Mouse (Mus musculus): ENCODE results near the gene Ybx2. TPM values are rescaled to one million over a fixed set of nuclear protein-coding genes. Genes with fewer than 3 reads are reported as not detected.
"Not testable (repeated sequence)": the region's sequence is repeated elsewhere in the genome, so short reads cannot be mapped to it uniquely, and the experiment has no call there.

The Ybx2 gene
- polyA plus RNA-seq, 1 experiment from 2014 or later: 6.3 TPM

DNA sequence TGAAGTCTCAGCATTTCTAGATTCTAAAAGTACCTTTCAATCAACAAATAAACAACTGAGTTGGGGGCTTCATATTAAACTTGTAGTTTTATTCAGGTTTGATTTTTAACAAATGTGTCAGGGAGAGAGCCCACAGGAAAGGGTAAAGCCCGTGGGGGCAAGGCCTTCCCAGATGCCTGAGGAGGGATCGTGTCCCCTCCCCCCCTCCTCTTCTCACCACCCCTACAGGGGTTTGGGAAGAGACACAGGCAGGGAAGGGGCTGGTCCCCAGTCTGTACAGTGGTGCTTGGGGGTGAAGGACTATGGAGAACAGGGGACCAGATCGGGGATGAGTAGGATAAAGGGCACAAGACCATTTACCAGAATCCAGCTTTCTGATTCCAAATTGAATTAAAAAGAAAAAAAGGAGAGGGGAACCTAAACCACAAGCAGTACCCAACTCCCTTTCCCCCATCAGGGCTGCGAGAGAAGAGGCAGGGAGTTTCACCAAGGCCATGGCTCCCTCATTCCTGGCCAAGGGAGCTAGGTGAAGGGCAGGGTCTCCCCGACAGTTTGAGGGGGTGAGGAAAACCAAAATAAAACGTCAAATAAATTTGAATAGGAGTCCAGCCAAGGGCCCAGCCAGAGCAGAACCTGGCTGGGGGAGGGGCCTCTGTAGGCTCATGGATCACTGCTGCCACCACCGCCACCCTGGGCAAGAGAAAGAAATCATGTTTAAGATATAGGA is 18.8 kb upstream of the Ybx2 start:
- H3K27me3 ChIP-seq; ATAC-seq (replicated peaks; ENCODE audit: low FRiP score); H3K9me3 ChIP-seq (replicated peaks); H3K27ac ChIP-seq; H3K4me2 ChIP-seq; H3K9ac ChIP-seq; H3K4me3 ChIP-seq (replicated peaks): not testable (repeated sequence)
- WGBS: 52% methylated on average over 7 of the region's 7 CpGs
- H3K4me1 ChIP-seq: peaks cover 58% of the 10 kb centered on the region
- peaks cover 64% of the 10 kb centered on the region for H3K36me3 ChIP-seq

DNA sequence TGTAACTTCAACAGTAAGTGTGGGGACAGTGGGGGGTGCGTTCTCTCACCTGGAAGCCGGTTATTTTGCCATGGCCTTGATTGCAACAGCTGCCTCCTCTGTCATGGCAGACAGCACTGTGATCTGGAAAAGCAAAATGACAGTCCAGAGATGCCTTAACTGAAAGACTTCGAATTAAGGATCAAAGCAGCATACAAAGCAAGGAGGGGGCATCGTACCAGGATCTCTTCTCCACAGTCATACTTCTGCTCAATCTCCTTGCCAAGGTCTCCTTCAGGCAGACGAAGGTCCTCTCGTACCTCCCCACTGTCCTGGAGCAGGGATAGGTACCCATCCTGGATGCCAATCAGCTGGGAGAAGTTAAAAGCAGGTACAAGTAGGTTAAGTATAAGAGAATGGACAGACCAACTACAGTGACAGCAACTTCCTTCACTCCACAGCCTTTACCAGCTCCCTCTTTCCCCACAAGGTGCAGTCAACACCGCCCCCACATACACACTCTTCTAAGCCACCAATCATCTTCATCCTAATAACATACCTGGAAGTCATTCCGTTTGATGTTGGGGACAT is 18.1 kb upstream of the Ybx2 start:
- Histone ChIP-seq H3K27ac (no peak overlapping the region), H3K9me3 (replicated peaks) (no peaks in the 10 kb centered on the region), H3K36me3 (peaks cover 57% of the 10 kb centered on the region), H3K9ac (no peak overlapping the region), H3K4me1 (peaks cover 62% of the 10 kb centered on the region), H3K4me3 (replicated peaks) (no peak overlapping the region), H3K27me3 (no peaks in the 10 kb centered on the region), H3K4me2 (no peak overlapping the region)
- no peak for ATAC-seq (replicated peaks; ENCODE audit: low FRiP score)
- 88% methylated on average over 8 of the region's 8 CpGs for WGBS

DNA sequence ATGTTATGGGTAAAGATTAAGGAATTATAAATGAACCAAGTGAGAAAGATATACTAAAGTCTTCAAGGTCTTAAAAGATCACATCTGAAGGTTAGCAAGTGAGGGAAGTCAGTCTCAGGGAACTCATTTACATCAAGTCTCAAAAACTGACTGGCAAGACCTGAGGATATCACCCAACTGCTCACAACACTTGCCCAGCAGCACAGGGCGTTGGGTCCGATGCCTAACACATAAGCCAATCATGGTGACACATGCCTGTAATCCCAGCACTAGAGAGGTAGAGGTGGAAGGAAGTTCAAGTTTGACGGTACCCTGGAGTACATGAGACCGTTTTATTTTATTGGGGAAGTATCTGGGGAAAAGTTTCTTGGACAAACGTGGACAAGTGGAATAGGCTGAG is 17.5 kb upstream of the Ybx2 start:
- no peak overlapping the region for H3K4me3 ChIP-seq (replicated peaks)
- no peak overlapping the region for H3K4me2 ChIP-seq
- 82% methylated on average over 5 of the region's 5 CpGs for WGBS
- no peaks in the 10 kb centered on the region for H3K9me3 ChIP-seq (replicated peaks)
- no peak overlapping the region for H3K9ac ChIP-seq
- no peak overlapping the region for H3K27ac ChIP-seq
- ATAC-seq (replicated peaks; ENCODE audit: low FRiP score): no peak
- H3K4me1 ChIP-seq: peaks cover 60% of the 10 kb centered on the region
- no peaks in the 10 kb centered on the region for H3K27me3 ChIP-seq
- peaks cover 51% of the 10 kb centered on the region for H3K36me3 ChIP-seq

DNA sequence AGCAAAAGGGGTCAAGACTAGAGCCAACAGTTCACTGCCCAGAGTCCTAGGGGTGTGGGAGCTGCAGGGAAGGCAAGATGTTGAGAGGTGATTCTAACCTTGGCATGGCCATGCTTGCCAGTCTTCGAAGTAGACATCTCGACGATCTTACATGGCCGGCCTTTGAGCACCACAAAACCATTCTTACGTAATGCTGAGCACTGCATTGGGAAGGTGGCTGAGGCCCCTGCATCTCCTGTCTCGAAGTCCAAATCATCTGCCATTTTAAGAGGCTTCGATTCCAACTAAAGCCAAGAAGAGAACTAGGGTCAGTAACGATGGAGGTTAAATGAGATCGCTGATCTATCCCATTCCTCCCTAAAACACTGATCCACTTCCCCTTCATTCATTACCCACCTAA is 16.5 kb upstream of the Ybx2 start:
- Histone ChIP-seq H3K4me2 (peak overlapping the region; percentile 89), H3K4me1 (peaks cover 54% of the 10 kb centered on the region), H3K27me3 (no peaks in the 10 kb centered on the region), H3K27ac (peak overlapping the region; percentile 100), H3K36me3 (peaks cover 46% of the 10 kb centered on the region), H3K4me3 (replicated peaks) (peak overlapping the region; percentile 76), H3K9me3 (replicated peaks) (no peaks in the 10 kb centered on the region), H3K9ac (peak overlapping the region; percentile 96; the same call in 1 of the 2 replicates)
- WGBS: 82% methylated on average over 9 of the region's 9 CpGs
- no peak for ATAC-seq (replicated peaks; ENCODE audit: low FRiP score)

DNA sequence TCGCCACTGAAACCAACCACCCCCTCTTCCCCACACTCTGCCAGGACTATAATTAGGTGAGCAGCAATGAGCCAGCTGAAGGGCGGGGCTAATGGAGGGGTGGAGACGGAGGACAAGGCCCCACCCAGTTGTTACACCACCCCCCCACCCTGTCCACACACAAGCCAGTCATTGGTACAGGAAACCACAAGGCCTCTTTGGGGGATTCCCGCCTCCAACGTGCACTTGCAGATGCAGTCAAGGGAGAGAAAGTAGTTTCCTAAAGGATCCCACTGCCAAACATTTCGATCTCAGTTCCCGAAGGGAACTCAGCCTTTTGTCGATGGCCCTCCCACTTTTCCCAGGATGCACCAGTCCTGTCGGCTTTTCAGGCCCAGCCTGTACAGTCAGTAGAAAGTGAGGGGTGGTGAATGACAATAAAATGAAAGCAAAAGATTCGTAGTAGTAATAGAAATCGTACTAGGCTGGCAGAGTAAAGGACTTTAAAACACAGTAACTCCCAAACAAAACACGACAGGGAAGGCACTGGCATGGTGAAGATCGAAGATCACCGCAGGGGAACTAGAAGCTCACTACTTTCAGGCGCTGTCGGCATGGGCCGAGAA is 15.8 kb upstream of the Ybx2 start:
- H3K36me3 ChIP-seq: peaks cover 44% of the 10 kb centered on the region
- 0 out of 2 replicates have a peak, but pooled peaks have one; percentile 3 for ATAC-seq (replicated peaks; ENCODE audit: low FRiP score)
- under 1% methylated on average over 17 of the region's 17 CpGs for WGBS
- H3K27me3 ChIP-seq: no peaks in the 10 kb centered on the region
- H3K4me1 ChIP-seq: peaks cover 49% of the 10 kb centered on the region
- peak overlapping the region; percentile 76 for H3K4me3 ChIP-seq (replicated peaks)
- peak overlapping the region; percentile 100 for H3K27ac ChIP-seq
- peak overlapping the region; percentile 89 for H3K4me2 ChIP-seq
- H3K9me3 ChIP-seq (replicated peaks): no peaks in the 10 kb centered on the region
- H3K9ac ChIP-seq: peak overlapping the region; percentile 96

DNA sequence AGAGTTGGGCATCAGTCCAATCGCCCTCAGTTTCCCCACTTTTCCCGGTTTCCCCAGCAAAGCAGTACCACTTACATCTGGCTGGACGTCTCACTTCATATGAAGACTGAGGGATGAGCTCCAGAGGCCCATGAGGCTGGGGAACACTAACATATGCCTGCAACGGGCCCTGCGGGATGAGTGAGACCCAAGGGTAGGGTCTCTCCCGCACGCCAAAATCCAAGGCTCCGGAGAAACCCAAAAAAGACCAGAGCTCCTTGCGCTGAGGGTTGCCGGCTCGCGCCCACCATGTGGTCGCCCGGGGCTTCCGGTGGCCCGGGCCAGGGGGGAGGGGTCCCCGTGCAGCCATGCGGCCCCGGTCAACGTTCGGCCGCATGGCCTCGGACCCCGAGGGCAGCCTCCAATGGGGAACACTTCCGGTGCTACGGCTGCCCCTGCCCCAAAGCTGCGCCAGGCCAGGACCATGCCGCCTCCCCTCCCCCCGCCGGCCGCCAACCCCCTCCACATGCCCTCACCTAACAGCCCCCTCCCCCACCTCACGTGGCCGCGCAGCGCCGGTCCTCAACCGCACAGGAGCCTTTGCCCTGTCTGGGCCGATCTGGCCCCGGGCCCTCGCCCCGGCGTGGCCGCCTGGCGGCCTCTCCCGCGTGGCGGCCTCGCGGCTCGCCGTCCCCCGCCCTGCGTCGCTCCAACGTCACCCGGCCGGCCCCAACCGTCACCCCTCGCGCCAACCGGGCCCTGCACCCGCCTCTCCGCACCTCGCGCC is 15.1 kb upstream of the Ybx2 start:
- Histone ChIP-seq H3K4me1 (peaks cover 42% of the 10 kb centered on the region), H3K4me3 (replicated peaks) (peak overlapping the region; percentile 76), H3K27ac (peak overlapping the region; percentile 100), H3K9me3 (replicated peaks) (no peaks in the 10 kb centered on the region), H3K9ac (peak overlapping the region; percentile 96), H3K4me2 (peak overlapping the region; percentile 89), H3K27me3 (no peaks in the 10 kb centered on the region), H3K36me3 (peaks cover 37% of the 10 kb centered on the region)
- WGBS: under 1% methylated on average over 64 of the region's 65 CpGs
- peak; percentile 9 for ATAC-seq (replicated peaks; ENCODE audit: low FRiP score)

DNA sequence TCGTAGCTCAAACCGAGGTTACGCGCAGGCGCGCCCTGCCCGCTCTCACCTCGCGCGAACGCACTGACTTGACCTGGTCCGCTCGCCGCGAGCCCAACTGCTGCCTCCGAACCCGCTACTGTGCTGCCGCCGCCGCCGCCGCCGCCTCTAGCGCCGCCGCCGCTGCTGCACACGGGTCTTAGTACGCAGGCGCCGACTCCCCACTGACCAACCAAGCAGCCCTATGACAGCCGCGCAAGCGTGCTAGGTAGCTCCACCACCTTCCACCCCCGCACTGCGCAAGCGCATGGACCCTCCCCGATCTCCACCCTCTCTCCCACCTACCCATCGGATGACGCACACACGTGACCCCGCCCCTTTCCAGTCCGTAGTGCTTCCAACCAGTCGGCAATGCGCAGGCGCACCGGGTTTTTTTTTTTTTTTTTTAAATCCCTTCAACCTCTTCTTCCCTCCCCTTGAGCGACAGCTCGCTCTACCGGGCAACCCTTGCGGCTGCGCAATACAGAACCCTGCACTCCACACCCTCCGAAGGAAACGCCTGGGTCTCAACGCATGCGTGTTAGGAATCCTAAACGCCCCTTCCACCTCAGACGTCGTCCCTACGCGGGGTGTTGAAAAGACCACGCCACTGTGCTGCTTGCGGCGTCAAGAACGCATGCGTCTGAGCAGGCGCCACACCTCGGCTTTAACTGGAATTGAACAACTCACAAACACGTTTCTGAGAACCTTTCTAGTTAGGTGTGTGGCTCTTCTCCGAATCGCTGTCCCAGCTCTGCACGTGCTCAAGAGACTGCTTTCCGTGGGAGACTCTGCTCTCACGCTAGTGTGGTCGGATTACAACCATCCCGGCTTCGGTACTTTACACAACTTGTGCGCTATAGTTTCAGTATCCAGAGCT is 14.2 kb upstream of the Ybx2 start, which contains the start of gene Eif5a:
Eif5a (minus strand) TSS at position 845 of the 898 bp plus-strand sequence.
- Histone ChIP-seq H3K4me3 (replicated peaks) (peak within 1 kb of the TSS; percentile 76), H3K9me3 (replicated peaks) (no peaks in the 10 kb centered on the region), H3K9ac (peak within 1 kb of the TSS; percentile 96), H3K4me1 (peaks cover 33% of the 10 kb centered on the region), H3K27ac (peak within 1 kb of the TSS; percentile 100), H3K4me2 (peak within 1 kb of the TSS; percentile 89), H3K27me3 (no peaks in the 10 kb centered on the region), H3K36me3 (peaks cover 28% of the 10 kb centered on the region)
- WGBS: under 1% methylated on average over 78 of the region's 78 CpGs
- ATAC-seq (replicated peaks; ENCODE audit: low FRiP score): peak; percentile 96

DNA sequence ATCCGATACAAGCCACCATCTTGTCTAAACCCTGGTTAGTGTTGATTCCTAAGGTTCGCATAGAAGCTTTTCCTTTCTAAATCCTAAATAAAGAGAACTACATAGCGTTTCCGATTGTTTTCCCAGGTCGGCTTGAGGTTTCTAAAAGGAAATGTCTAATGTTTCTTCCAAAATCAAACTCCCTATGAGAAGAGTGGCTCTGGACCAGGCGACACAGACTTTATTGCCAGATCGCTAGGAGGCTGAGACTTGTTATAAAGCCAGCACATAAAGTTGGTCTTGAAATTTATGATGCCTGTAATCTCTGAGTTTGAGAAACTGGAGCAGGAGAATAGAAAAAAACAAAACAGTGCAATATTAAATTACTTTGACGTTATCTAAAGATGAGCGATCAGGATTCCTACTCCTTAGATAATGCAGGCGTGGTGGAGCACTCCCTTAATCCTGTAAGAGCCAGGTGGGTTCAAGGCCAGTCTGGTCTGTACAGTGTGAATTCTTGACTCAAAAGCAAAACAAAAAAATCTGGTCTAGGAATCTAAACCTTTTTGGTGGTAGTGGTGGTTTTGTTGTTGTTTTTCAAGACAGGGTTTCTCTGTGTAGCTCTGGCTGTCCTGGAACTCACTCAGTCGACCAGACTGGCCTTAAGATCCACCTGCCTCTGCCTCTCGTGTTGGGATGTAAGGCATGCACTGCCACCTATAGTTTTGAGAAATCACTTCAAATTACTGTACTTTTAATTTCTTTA is 13.4 kb upstream of the Ybx2 start:
- WGBS: 2% methylated on average over 12 of the region's 12 CpGs
- Histone ChIP-seq H3K4me3 (replicated peaks) (peak overlapping the region; percentile 76), H3K36me3 (peaks cover 20% of the 10 kb centered on the region), H3K9ac (peak overlapping the region; percentile 69), H3K27ac (peak overlapping the region; percentile 100), H3K4me1 (peaks cover 28% of the 10 kb centered on the region), H3K4me2 (peak overlapping the region; percentile 89), H3K9me3 (replicated peaks) (no peaks in the 10 kb centered on the region), H3K27me3 (no peaks in the 10 kb centered on the region)
- ATAC-seq (replicated peaks; ENCODE audit: low FRiP score): no peak

DNA sequence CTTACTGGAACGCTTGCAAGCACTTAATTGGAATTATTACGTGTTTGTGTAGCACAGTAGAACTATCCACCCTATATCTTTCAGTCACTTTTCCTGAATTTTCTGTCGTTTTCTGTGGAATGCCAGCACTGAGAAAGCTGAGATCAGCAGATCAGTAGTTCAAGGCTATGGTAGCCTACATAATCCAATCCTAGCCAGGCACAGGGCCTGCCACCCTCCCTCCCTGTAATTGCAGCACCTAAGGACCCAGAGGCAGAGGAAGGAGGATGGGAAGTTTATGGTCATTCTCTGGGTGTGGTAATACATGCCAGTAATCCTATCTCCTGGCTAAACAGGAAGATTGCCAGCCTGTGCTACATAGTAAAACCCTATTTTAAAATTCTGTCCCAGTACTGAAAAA is 12.8 kb upstream of the Ybx2 start:
- ATAC-seq (replicated peaks; ENCODE audit: low FRiP score): no peak
- Histone ChIP-seq H3K9me3 (replicated peaks) (no peaks in the 10 kb centered on the region), H3K4me1 (peaks cover 24% of the 10 kb centered on the region), H3K9ac (no peak overlapping the region), H3K4me3 (replicated peaks) (no peak overlapping the region; the same call in 1 of the 2 replicates), H3K27ac (peak overlapping the region; percentile 100; the same call in 1 of the 2 replicates), H3K4me2 (peak overlapping the region; percentile 89), H3K27me3 (no peaks in the 10 kb centered on the region), H3K36me3 (peaks cover 14% of the 10 kb centered on the region)
- WGBS: 58% methylated on average over 3 of the region's 3 CpGs

DNA sequence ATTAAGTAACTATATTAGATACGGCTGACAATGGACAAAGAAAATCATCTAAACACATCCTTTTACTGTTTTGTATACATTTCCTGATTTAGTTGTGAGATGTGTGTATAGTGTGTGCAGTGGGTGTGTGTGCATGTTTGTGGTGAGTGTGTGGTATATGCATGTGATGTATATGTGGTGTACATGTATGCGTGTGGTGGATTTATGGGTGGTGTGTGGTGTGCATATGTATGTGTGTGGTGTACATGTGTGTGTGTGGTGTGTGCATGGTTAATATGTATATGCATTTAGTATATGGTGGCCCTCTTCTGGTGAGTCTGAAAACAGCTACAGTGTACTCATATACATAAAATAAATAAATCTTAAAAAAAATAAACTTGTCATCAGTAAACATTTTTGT is 8.1 kb upstream of the Ybx2 start:
- peak; percentile 52; the same call in 1 of the 2 replicates for ATAC-seq (replicated peaks; ENCODE audit: low FRiP score)
- H3K9me3 ChIP-seq (replicated peaks): no peaks in the 10 kb centered on the region
- no peaks in the 10 kb centered on the region for H3K27me3 ChIP-seq
- peaks cover 4% of the 10 kb centered on the region; the same call in 1 of the 2 replicates for H3K4me1 ChIP-seq
- no peaks in the 10 kb centered on the region for H3K36me3 ChIP-seq
- H3K4me2 ChIP-seq: no peak overlapping the region
- H3K4me3 ChIP-seq (replicated peaks): no peak overlapping the region
- 98% methylated on average over 2 of the region's 2 CpGs for whole genome bisulfite sequencing
- H3K27ac ChIP-seq: no peak overlapping the region
- no peak overlapping the region for H3K9ac ChIP-seq
